Mouse (Mus musculus): ENCODE data around the gene Zfhx3. TPM values are rescaled to one million over a fixed set of nuclear protein-coding genes. Genes with fewer than 3 reads are reported as not detected.

Gene Zfhx3
- polyA plus RNA-seq, 2 experiments: 0.25 to 0.65 TPM

GRCm38 (mm10) chr8:107998874-107999273 is 56.4 kb downstream of the Zfhx3 start:
- no peak overlapping the region for H3K4me3 ChIP-seq (ENCODE audit: insufficient read depth in 1 of 2, low read depth in 2 of 2, low read length in 2 of 2)
- H3K27ac ChIP-seq: no peak overlapping the region
- H3K9me3 ChIP-seq (ENCODE audit: control insufficient read depth, low read length): no peaks in the 10 kb centered on the region
- no peak for TF ChIP-seq CTCF (IDR thresholded peaks at IDR 0.05; ENCODE audit: low read depth)
- WGBS (ENCODE audit: insufficient replicate concordance): 73% methylated on average over 10 of the region's 10 CpGs
- no peak overlapping the region for H3K9ac ChIP-seq (replicated peaks)
- DNase-seq (ENCODE audit: low read depth in 3 of 3, low spot score in 3 of 3): no peak
- no peaks in the 10 kb centered on the region for H3K36me3 ChIP-seq (replicated peaks; ENCODE audit: control insufficient read depth, insufficient read depth, low read depth)
- no peak overlapping the region for H3K4me2 ChIP-seq (ENCODE audit: low read depth)
- H3K27me3 ChIP-seq (ENCODE audit: control insufficient read depth, insufficient read depth, low read length): no peaks in the 10 kb centered on the region
- ATAC-seq (ENCODE audit: insufficient read depth): no peak
- H3K4me1 ChIP-seq (replicated peaks; ENCODE audit: control insufficient read depth in 2 of 2, insufficient read depth in 2 of 2, low read length in 1 of 2): no peaks in the 10 kb centered on the region

- Histone ChIP-seq H3K9ac (replicated peaks) (no peak overlapping the region), H3K27me3 (ENCODE audit: control insufficient read depth, insufficient read depth, low read length) (no peaks in the 10 kb centered on the region), H3K9me3 (ENCODE audit: control insufficient read depth, low read length) (no peaks in the 10 kb centered on the region), H3K36me3 (replicated peaks; ENCODE audit: control insufficient read depth, insufficient read depth, low read depth) (no peaks in the 10 kb centered on the region), H3K27ac (no peak overlapping the region), H3K4me2 (ENCODE audit: low read depth) (no peak overlapping the region), H3K4me1 (replicated peaks; ENCODE audit: control insufficient read depth in 2 of 2, insufficient read depth in 2 of 2, low read length in 1 of 2) (no peaks in the 10 kb centered on the region), H3K4me3 (ENCODE audit: insufficient read depth in 1 of 2, low read depth in 2 of 2, low read length in 2 of 2) (no peak overlapping the region)
- 69% methylated on average over 11 of the region's 11 CpGs for WGBS (ENCODE audit: insufficient replicate concordance)
- DNase-seq (ENCODE audit: low read depth in 3 of 3, low spot score in 3 of 3) (no peak), ATAC-seq (ENCODE audit: insufficient read depth) (no peak)
- TF ChIP-seq EP300 (IDR thresholded peaks at IDR 0.05; ENCODE audit: low read depth) (no peak), CTCF (IDR thresholded peaks at IDR 0.05; ENCODE audit: low read depth) (no peak)
Observed at GRCm38 (mm10) chr8:108011516-108011915, 69.1 kb downstream of the Zfhx3 start.

GRCm38 (mm10) chr8:108017727-108018126 is 75.3 kb downstream of the Zfhx3 start:
- H3K27ac ChIP-seq: no peak overlapping the region
- ATAC-seq (ENCODE audit: insufficient read depth) (no peak), DNase-seq (ENCODE audit: low read depth in 3 of 3, low spot score in 3 of 3) (no peak)
- H3K4me3 ChIP-seq (ENCODE audit: insufficient read depth in 1 of 2, low read depth in 2 of 2, low read length in 2 of 2): no peak overlapping the region
- no peak overlapping the region for H3K9ac ChIP-seq (replicated peaks)
- 64% methylated on average over 5 of the region's 5 CpGs for WGBS (ENCODE audit: insufficient replicate concordance)
- TF ChIP-seq CTCF (IDR thresholded peaks at IDR 0.05; ENCODE audit: low read depth) (no peak), EP300 (IDR thresholded peaks at IDR 0.05; ENCODE audit: low read depth) (no peak)
- H3K9me3 ChIP-seq (ENCODE audit: control insufficient read depth, low read length): no peaks in the 10 kb centered on the region
- H3K4me2 ChIP-seq (ENCODE audit: low read depth): no peak overlapping the region
- H3K4me1 ChIP-seq (replicated peaks; ENCODE audit: control insufficient read depth in 2 of 2, insufficient read depth in 2 of 2, low read length in 1 of 2): no peaks in the 10 kb centered on the region
- no peaks in the 10 kb centered on the region for H3K36me3 ChIP-seq (replicated peaks; ENCODE audit: control insufficient read depth, insufficient read depth, low read depth)
- H3K27me3 ChIP-seq (ENCODE audit: control insufficient read depth, insufficient read depth, low read length): no peaks in the 10 kb centered on the region

- H3K36me3 ChIP-seq (replicated peaks; ENCODE audit: control insufficient read depth, insufficient read depth, low read depth): no peaks in the 10 kb centered on the region
- no peaks in the 10 kb centered on the region for H3K4me1 ChIP-seq (replicated peaks; ENCODE audit: control insufficient read depth in 2 of 2, insufficient read depth in 2 of 2, low read length in 1 of 2)
- 65% methylated on average over 3 of the region's 3 CpGs for WGBS (ENCODE audit: insufficient replicate concordance)
- H3K27me3 ChIP-seq (ENCODE audit: control insufficient read depth, insufficient read depth, low read length): no peaks in the 10 kb centered on the region
- H3K4me2 ChIP-seq (ENCODE audit: low read depth): no peak overlapping the region
- ATAC-seq (ENCODE audit: insufficient read depth) (no peak), DNase-seq (ENCODE audit: low read depth in 3 of 3, low spot score in 3 of 3) (no peak)
- no peak for TF ChIP-seq EP300 (IDR thresholded peaks at IDR 0.05; ENCODE audit: low read depth)
- no peak overlapping the region for H3K27ac ChIP-seq
- H3K4me3 ChIP-seq (ENCODE audit: insufficient read depth in 1 of 2, low read depth in 2 of 2, low read length in 2 of 2): no peak overlapping the region
- H3K9me3 ChIP-seq (ENCODE audit: control insufficient read depth, low read length): no peaks in the 10 kb centered on the region
- no peak overlapping the region for H3K9ac ChIP-seq (replicated peaks)
Observed at GRCm38 (mm10) chr8:108019651-108020050, 77.2 kb downstream of the Zfhx3 start.

- Histone ChIP-seq H3K27ac (no peak overlapping the region), H3K4me3 (ENCODE audit: insufficient read depth in 1 of 2, low read depth in 2 of 2, low read length in 2 of 2) (no peak overlapping the region), H3K36me3 (replicated peaks; ENCODE audit: control insufficient read depth, insufficient read depth, low read depth) (no peaks in the 10 kb centered on the region), H3K9me3 (ENCODE audit: control insufficient read depth, low read length) (no peaks in the 10 kb centered on the region), H3K4me2 (ENCODE audit: low read depth) (no peak overlapping the region), H3K4me1 (replicated peaks; ENCODE audit: control insufficient read depth in 2 of 2, insufficient read depth in 2 of 2, low read length in 1 of 2) (no peaks in the 10 kb centered on the region), H3K9ac (replicated peaks) (no peak overlapping the region), H3K27me3 (ENCODE audit: control insufficient read depth, insufficient read depth, low read length) (no peaks in the 10 kb centered on the region)
- WGBS (ENCODE audit: insufficient replicate concordance): 62% methylated on average over 4 of the region's 4 CpGs
- ATAC-seq (ENCODE audit: insufficient read depth) (no peak), DNase-seq (ENCODE audit: low read depth in 3 of 3, low spot score in 3 of 3) (no peak)
- TF ChIP-seq EP300 (IDR thresholded peaks at IDR 0.05; ENCODE audit: low read depth) (no peak), CTCF (IDR thresholded peaks at IDR 0.05; ENCODE audit: low read depth) (no peak)
Observed at GRCm38 (mm10) chr8:108022404-108022803, 80.0 kb downstream of the Zfhx3 start.

All from liver, embryonic 14.5 days (tissue).